Mouse (Mus musculus) hematopoietic multipotent progenitor cell, adult 10-12 weeks (in vitro differentiated cells): Measurements from ENCODE around the gene Mroh2b. TPM values are rescaled to one million over a fixed set of nuclear protein-coding genes. Genes with fewer than 3 reads are reported as not detected.

Source experiments
- polyA plus RNA-seq: library from polyadenylated mRNA; stranded (reverse); fragments of >175 nt; gene quantifications from 2 replicates; pipeline ENCODE4 v1.2.3, GENCODE M21; 2012; ENCODE audit warnings: low replicate concordance

Gene Mroh2b
- not detected in 2 replicates for polyA plus RNA-seq

DNA sequence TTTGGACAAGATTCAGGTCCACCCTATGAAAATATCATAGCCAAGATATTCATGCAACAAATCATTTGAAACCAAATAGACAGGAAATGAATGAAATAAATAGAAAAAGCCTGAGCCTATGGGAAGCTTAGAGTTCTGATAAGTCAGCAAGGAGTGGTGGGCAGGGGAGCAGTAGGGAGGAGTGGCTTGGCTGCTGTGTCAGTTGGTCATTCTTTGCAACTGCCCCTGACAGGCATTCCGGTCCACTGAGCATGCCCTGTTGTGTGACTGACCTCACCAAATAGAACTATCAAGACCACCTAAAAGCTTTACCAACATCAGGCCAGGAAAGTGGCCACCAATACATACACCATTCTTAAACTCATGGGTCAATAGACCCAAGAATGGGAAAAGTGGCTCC is at the start of gene Mroh2b:
Gene Mroh2b (plus strand): TSS at position 301 of the 400 bp plus-strand sequence.

Other genes with a start within 250 kb of the Mroh2b start
- gene C6, start 171.6 kb upstream of the Mroh2b start, polyA plus RNA-seq = 3.3 and 14.0 TPM in 2 replicates
- not detected in 2 replicates for gene C7, start 165.0 kb downstream of the Mroh2b start, polyA plus RNA-seq
- 5.4 and 10.6 TPM in 2 replicates for gene Card6, start 209.8 kb downstream of the Mroh2b start, polyA plus RNA-seq
- gene Rpl37, start 217.9 kb downstream of the Mroh2b start, polyA plus RNA-seq = 38.1 and 90.1 TPM in 2 replicates
- 2.6 and 3.0 TPM in 2 replicates for gene Prkaa1, start 245.1 kb downstream of the Mroh2b start, polyA plus RNA-seq